Mouse (Mus musculus): ENCODE data around the gene Atf6. TPM values are rescaled to one million over a fixed set of nuclear protein-coding genes. Genes with fewer than 3 reads are reported as not detected.

Gene Atf6
- polyA plus RNA-seq, 1 experiment from 2014 or later = 11.9 TPM

DNA sequence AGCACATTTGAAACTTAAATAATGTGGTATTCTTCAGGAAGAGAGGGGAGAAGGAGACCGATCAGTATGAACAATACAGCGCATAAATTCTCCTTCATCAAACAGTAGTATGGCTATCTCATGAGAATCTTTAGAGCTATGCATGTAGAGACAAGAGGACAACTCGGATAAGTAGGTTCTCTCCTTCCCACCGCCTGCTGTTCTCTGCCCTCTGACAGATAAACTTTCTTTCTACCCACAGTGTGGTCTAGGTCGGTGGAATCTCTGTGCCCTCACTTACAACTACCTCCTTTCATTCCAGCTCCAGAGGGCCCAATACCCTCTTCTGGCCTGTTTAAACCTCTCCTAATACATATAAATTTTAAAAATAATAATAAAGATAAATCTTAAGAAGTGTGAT lies 121.0 kb downstream of the Atf6 start:
- ATAC-seq (ENCODE audit: insufficient read depth, low FRiP score, low TSS enrichment) = no peak
- DNase-seq (ENCODE audit: low spot score) = no peak
- H3K4me3 ChIP-seq (ENCODE audit: low read depth, low read length) = no peak overlapping the region
- no peaks in the 10 kb centered on the region for H3K4me1 ChIP-seq (ENCODE audit: control insufficient read depth, insufficient read depth, low read length)
- no peaks in the 10 kb centered on the region for H3K27me3 ChIP-seq (ENCODE audit: control insufficient read depth, insufficient read depth, low read length)
- H3K9me3 ChIP-seq (ENCODE audit: control insufficient read depth, low read length) = no peaks in the 10 kb centered on the region
- no peak overlapping the region for H3K27ac ChIP-seq (ENCODE audit: low read depth, low read length)
- 87% methylated on average over 5 of the region's 5 CpGs for WGBS
- H3K4me2 ChIP-seq (ENCODE audit: low read depth) = no peak overlapping the region
- H3K36me3 ChIP-seq (ENCODE audit: control insufficient read depth, insufficient read depth, low read length) = no peaks in the 10 kb centered on the region
- H3K9ac ChIP-seq (ENCODE audit: low read length) = no peak overlapping the region

DNA sequence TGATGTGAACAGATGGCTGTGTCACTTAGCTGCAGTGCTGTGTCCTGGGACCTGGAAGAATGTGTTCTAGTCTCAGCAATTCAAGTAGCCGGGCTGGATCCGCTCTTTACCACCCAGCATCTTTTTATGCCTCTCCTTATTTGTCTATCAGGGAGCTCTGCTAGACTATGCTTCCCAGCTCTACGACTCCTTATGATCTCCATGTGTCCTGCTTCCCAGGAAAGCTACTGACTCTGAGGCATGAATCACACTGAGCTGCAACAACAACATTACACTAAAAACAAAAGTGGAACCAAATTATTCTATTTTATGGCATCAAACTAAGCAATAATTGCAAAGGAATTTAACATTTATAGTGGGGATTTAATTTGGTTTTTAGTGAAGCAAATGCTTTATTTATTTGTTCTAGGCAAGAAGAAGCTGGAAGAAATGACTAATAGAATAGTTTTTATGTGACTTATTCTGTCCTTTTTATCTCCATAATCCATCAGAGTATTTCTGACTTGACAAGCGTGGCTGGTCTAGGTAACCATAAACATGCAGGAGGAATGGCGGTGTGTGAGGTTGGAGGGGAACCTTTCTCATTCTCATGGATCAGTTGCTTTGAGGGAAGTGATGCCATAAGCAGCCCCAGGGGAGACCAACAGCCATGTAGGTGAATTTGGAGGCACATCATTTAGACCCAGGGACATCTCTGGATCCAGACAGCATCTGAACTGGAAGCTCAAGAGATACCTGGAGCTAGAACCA lies 125.9 kb downstream of the Atf6 start:
- no peaks in the 10 kb centered on the region for H3K9me3 ChIP-seq (ENCODE audit: control insufficient read depth, low read length)
- H3K27ac ChIP-seq (ENCODE audit: low read depth, low read length) = no peak overlapping the region
- H3K9ac ChIP-seq (ENCODE audit: low read length) = no peak overlapping the region
- H3K27me3 ChIP-seq (ENCODE audit: control insufficient read depth, insufficient read depth, low read length) = no peaks in the 10 kb centered on the region
- H3K4me3 ChIP-seq (ENCODE audit: low read depth, low read length) = no peak overlapping the region
- no peak for ATAC-seq (ENCODE audit: insufficient read depth, low FRiP score, low TSS enrichment)
- no peaks in the 10 kb centered on the region for H3K36me3 ChIP-seq (ENCODE audit: control insufficient read depth, insufficient read depth, low read length)
- no peaks in the 10 kb centered on the region for H3K4me1 ChIP-seq (ENCODE audit: control insufficient read depth, insufficient read depth, low read length)
- DNase-seq (ENCODE audit: low spot score) = no peak
- no peak overlapping the region for H3K4me2 ChIP-seq (ENCODE audit: low read depth)
- 69% methylated on average over 5 of the region's 5 CpGs for WGBS

DNA sequence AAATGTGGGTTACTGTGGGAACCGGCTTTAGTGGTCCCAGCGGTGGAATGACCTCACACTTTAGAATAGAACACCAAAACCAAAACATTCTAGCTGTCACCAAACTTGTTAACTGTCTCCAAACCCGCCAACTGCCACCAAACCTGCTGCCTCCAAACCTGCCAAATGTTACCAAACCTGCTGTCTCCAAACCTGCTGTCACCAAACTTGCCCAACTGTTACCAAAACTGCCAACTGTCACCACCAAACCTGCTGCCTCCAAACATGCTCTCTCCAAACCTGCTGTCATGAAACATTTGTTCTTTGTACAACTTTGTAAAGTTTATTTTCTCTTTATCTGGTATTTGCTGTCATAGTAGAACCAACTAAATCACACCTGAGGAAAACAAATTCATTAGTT lies 132.7 kb downstream of the Atf6 start:
- Histone ChIP-seq H3K9me3 (ENCODE audit: control insufficient read depth, low read length) (no peaks in the 10 kb centered on the region), H3K36me3 (ENCODE audit: control insufficient read depth, insufficient read depth, low read length) (no peaks in the 10 kb centered on the region), H3K27me3 (ENCODE audit: control insufficient read depth, insufficient read depth, low read length) (no peaks in the 10 kb centered on the region), H3K9ac (ENCODE audit: low read length) (no peak overlapping the region), H3K4me2 (ENCODE audit: low read depth) (no peak overlapping the region), H3K27ac (ENCODE audit: low read depth, low read length) (no peak overlapping the region), H3K4me3 (ENCODE audit: low read depth, low read length) (no peak overlapping the region), H3K4me1 (ENCODE audit: control insufficient read depth, insufficient read depth, low read length) (no peaks in the 10 kb centered on the region)
- no peak for DNase-seq (ENCODE audit: low spot score)
- WGBS = 86% methylated on average over 3 of the region's 3 CpGs
- no peak for ATAC-seq (ENCODE audit: insufficient read depth, low FRiP score, low TSS enrichment)

DNA sequence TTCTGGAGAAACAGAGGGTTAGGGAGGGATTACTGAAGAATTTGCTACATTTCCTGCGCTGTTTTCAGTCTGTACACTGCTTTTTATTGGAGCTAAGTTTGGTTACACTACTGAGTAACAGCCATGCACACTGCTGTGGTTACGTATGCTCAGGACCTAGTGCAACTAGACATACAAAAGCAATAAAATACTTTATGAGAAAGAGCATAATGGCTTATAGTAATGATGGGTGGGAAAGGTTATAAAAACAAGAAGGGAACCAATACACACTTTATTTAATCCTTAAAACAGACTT lies 135.0 kb downstream of the Atf6 start:
- no peaks in the 10 kb centered on the region for H3K27me3 ChIP-seq (ENCODE audit: control insufficient read depth, insufficient read depth, low read length)
- no peaks in the 10 kb centered on the region for H3K9me3 ChIP-seq (ENCODE audit: control insufficient read depth, low read length)
- H3K36me3 ChIP-seq (ENCODE audit: control insufficient read depth, insufficient read depth, low read length) = no peaks in the 10 kb centered on the region
- H3K4me3 ChIP-seq (ENCODE audit: low read depth, low read length) = no peak overlapping the region
- no peak overlapping the region for H3K9ac ChIP-seq (ENCODE audit: low read length)
- no peak overlapping the region for H3K4me2 ChIP-seq (ENCODE audit: low read depth)
- no peak overlapping the region for H3K27ac ChIP-seq (ENCODE audit: low read depth, low read length)
- WGBS = 89% methylated on average over 2 of the region's 2 CpGs
- ATAC-seq (ENCODE audit: insufficient read depth, low FRiP score, low TSS enrichment) = no peak
- DNase-seq (ENCODE audit: low spot score) = no peak
- H3K4me1 ChIP-seq (ENCODE audit: control insufficient read depth, insufficient read depth, low read length) = no peaks in the 10 kb centered on the region

DNA sequence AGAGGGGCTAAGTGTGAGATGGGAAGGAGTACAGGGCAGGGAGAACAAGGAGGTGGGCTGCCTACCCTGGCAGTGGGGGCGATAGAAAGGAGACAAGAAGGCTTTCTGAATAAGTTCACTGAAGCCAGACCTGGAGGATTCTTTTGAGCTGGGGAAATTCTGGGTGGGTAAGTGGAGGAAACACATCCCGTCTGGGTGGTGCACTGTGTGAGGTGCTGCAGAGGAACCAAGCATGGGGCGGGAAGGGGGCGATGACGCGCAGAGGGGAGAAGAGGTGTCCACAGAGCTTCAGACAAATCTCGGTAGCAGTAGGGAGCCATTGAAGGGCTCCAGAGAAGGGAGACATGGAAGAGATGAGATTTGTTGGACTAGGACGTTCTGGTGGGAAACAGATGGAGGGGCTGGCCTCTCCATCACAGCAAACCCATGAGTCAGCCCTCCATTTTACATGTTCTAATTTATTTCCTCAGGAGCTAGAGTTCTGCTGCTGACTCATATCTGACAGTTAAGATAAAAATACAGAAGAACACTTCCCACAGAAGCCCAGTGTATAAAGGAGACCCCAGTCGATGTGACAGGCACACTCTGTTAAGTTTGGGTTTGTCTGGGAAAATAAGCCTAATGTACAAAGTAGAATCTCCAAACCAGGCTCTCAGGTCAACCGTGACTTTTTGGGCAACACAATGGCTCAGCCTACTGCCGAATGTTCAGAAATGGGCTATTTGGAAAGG lies 135.5 kb downstream of the Atf6 start:
- H3K9ac ChIP-seq (ENCODE audit: low read length) = no peak overlapping the region
- no peak overlapping the region for H3K4me2 ChIP-seq (ENCODE audit: low read depth)
- H3K9me3 ChIP-seq (ENCODE audit: control insufficient read depth, low read length) = no peaks in the 10 kb centered on the region
- ATAC-seq (ENCODE audit: insufficient read depth, low FRiP score, low TSS enrichment) (no peak), DNase-seq (ENCODE audit: low spot score) (no peak)
- WGBS = 81% methylated on average over 11 of the region's 11 CpGs
- H3K27me3 ChIP-seq (ENCODE audit: control insufficient read depth, insufficient read depth, low read length) = no peaks in the 10 kb centered on the region
- no peak overlapping the region for H3K4me3 ChIP-seq (ENCODE audit: low read depth, low read length)
- H3K27ac ChIP-seq (ENCODE audit: low read depth, low read length) = no peak overlapping the region
- no peaks in the 10 kb centered on the region for H3K36me3 ChIP-seq (ENCODE audit: control insufficient read depth, insufficient read depth, low read length)
- no peaks in the 10 kb centered on the region for H3K4me1 ChIP-seq (ENCODE audit: control insufficient read depth, insufficient read depth, low read length)

DNA sequence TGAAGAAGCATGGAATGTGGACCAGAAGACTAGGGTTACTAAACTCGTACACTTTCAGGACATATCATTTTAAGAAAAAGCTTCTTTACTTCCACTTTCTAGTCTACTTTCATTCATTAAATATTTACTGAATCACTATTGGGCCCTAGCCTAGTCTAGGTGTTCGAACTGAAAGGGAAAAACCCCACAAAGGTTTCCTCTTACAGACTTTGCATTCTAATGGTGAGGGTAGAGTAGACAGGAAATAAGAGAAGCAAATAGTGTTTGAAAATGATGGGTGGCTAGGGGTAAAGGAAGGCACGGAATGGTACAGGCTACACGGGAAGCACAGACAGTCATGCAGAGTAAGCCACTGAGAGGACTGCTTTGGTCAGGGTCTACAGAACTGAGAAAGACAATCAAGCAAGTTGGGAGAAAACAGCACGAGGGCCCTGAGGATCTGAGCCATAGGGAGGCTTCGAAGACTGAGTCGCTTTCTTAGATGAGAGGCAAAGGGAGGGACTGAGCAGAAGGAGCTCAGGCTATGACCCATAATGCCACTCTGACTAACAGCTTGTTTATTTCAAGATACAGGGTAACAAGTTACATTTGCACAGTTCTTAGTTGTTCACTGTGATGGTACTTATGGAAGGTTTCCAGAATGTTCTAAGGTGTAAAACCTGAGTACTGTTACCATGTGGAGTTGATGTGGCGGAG lies 138.2 kb downstream of the Atf6 start:
- Histone ChIP-seq H3K9me3 (ENCODE audit: control insufficient read depth, low read length) (no peaks in the 10 kb centered on the region), H3K4me2 (ENCODE audit: low read depth) (no peak overlapping the region), H3K9ac (ENCODE audit: low read length) (no peak overlapping the region), H3K36me3 (ENCODE audit: control insufficient read depth, insufficient read depth, low read length) (no peaks in the 10 kb centered on the region), H3K27me3 (ENCODE audit: control insufficient read depth, insufficient read depth, low read length) (no peaks in the 10 kb centered on the region), H3K27ac (ENCODE audit: low read depth, low read length) (no peak overlapping the region), H3K4me1 (ENCODE audit: control insufficient read depth, insufficient read depth, low read length) (no peaks in the 10 kb centered on the region), H3K4me3 (ENCODE audit: low read depth, low read length) (no peak overlapping the region)
- no peak for DNase-seq (ENCODE audit: low spot score)
- WGBS = 86% methylated on average over 8 of the region's 8 CpGs
- ATAC-seq (ENCODE audit: insufficient read depth, low FRiP score, low TSS enrichment) = no peak

DNA sequence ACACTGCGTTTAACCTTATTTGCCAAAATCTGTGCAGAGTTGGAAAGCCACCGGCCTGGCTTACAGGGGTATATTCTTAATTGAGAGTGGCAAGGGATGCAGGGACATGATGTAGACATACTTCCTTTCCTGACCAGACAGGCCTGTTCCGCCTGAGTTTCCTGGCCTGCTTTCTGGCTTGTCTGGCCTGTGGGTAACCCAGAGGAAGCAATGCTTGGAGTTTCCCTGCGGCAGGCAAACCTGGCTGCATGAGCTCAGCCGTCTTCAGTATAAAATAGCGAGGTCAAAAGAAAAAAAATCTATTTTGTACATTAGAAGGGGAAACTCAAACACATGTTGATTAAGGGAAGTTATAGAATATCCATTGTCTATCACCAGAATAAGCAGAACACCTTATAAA lies 139.0 kb downstream of the Atf6 start:
- Histone ChIP-seq H3K9me3 (ENCODE audit: control insufficient read depth, low read length) (no peaks in the 10 kb centered on the region), H3K4me1 (ENCODE audit: control insufficient read depth, insufficient read depth, low read length) (no peaks in the 10 kb centered on the region), H3K27me3 (ENCODE audit: control insufficient read depth, insufficient read depth, low read length) (no peaks in the 10 kb centered on the region), H3K27ac (ENCODE audit: low read depth, low read length) (no peak overlapping the region), H3K36me3 (ENCODE audit: control insufficient read depth, insufficient read depth, low read length) (no peaks in the 10 kb centered on the region), H3K9ac (ENCODE audit: low read length) (no peak overlapping the region), H3K4me3 (ENCODE audit: low read depth, low read length) (no peak overlapping the region), H3K4me2 (ENCODE audit: low read depth) (no peak overlapping the region)
- ATAC-seq (ENCODE audit: insufficient read depth, low FRiP score, low TSS enrichment) = no peak
- DNase-seq (ENCODE audit: low spot score) = no peak
- 81% methylated on average over 6 of the region's 6 CpGs for WGBS

DNA sequence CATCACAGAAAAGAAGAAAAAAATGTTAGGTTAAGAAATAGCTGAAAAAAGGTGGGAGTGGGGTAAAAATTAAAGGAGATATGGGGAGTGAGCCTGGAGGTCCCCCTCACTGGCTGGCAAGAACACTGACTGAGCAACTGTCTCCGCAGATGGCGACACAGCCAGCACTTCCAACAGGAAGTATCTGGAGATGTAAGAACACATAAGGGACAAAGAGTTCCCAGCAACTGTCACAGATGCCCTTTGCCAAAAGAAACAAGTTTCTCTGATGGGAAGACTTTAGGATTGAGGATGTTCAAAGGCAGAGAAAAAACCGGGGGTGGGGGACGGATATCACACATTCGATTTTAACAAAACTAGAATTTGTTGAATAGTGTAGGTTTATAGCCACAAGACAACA lies 146.0 kb downstream of the Atf6 start:
- Histone ChIP-seq H3K9ac (ENCODE audit: low read length) (no peak overlapping the region), H3K9me3 (ENCODE audit: control insufficient read depth, low read length) (no peaks in the 10 kb centered on the region), H3K27ac (ENCODE audit: low read depth, low read length) (no peak overlapping the region), H3K4me2 (ENCODE audit: low read depth) (no peak overlapping the region), H3K4me1 (ENCODE audit: control insufficient read depth, insufficient read depth, low read length) (no peaks in the 10 kb centered on the region), H3K4me3 (ENCODE audit: low read depth, low read length) (no peak overlapping the region), H3K27me3 (ENCODE audit: control insufficient read depth, insufficient read depth, low read length) (no peaks in the 10 kb centered on the region), H3K36me3 (ENCODE audit: control insufficient read depth, insufficient read depth, low read length) (no peaks in the 10 kb centered on the region)
- 84% methylated on average over 5 of the region's 5 CpGs for WGBS
- ATAC-seq (ENCODE audit: insufficient read depth, low FRiP score, low TSS enrichment) (no peak), DNase-seq (ENCODE audit: low spot score) (no peak)

Measured in neural tube, embryonic 11.5 days (tissue).